Mouse (Mus musculus) midbrain, embryonic 10.5 days (tissue): ENCODE measurements at regions not wholly inside any gene's neighbourhood (a gene's known extent, or its start where the extent isn't known, plus 50 kb on each side); places are given as distances from the start of the nearest gene placed in this dataset.
A peak's percentile ranks its signal among the peaks of the same experiment; 100 is the strongest.

Experiments
- DNase-seq: peaks from one replicate; pipeline ENCODE4 v3.0.0-alpha.2; 2017; ENCODE audit warnings: low spot score
- H3K27ac ChIP-seq: fragments of 300-500 bp; sonication (generic); replicated peaks from 2 replicates; pipeline ENCODE4 v1.5.1; 2016; ENCODE audit warnings: mild to moderate bottlenecking
- H3K27me3 ChIP-seq: fragments of 300-500 bp; sonication (generic); 2 replicates; pipeline ENCODE4 v1.6.1; 2016; ENCODE audit warnings: low read depth, mild to moderate bottlenecking; ENCODE audit not compliant: poor library complexity, severe bottlenecking
- H3K36me3 ChIP-seq: fragments of 300-500 bp; sonication (generic); 2 replicates; pipeline ENCODE4 v1.6.1; 2016; ENCODE audit warnings: mild to moderate bottlenecking, moderate library complexity
- H3K4me1 ChIP-seq: fragments of 300-500 bp; sonication (generic); 2 replicates; pipeline ENCODE4 v1.6.1; 2016
- H3K4me3 ChIP-seq: fragments of 300-500 bp; sonication (generic); 2 replicates; pipeline ENCODE4 v1.5.1; 2016; ENCODE audit warnings: mild to moderate bottlenecking, moderate library complexity
- H3K9me3 ChIP-seq: fragments of 300-500 bp; sonication (generic); replicated peaks from 2 replicates; pipeline ENCODE4 v1.6.1; 2016; ENCODE audit warnings: mild to moderate bottlenecking
- WGBS: fragments of 180-500 bp; shearing (Covaris S2); methylation state at CpG from one replicate; pipeline ENCODE4 v1.1.7; 2016; 5-methylcytosine and 5-hydroxymethylcytosine counted together

DNA sequence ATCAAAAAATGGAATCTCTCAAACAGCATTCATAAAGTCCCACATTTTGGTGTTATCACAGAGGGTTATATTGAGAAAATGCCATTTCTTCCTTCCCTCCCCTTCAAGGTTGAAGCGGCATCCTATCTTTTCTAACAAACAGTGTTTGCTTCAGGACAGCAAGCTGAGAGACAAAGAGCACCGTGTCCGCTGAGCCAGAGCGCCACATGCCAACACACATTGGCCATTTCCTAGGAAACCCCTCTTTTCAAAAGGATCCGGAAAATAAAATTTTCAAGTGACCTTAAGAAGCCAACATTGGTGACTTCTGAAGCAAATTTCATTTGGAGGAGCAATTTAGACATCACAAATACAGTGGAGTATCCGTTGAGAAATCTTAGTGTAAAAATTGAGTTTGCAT lies 326.3 kb downstream of the Nova1 start:
- H3K27me3 ChIP-seq, result no peaks in the 10 kb centered on the region
- no peaks in the 10 kb centered on the region for H3K36me3 ChIP-seq
- no peak overlapping the region for H3K4me3 ChIP-seq
- WGBS, result 58% methylated on average over 6 of the region's 6 CpGs
- peaks cover 23% of the 10 kb centered on the region for H3K4me1 ChIP-seq
- DNase-seq, result peak; percentile 22
- peak overlapping the region; percentile 63; the same call in 1 of the 2 replicates for H3K27ac ChIP-seq
- no peaks in the 10 kb centered on the region for H3K9me3 ChIP-seq

DNA sequence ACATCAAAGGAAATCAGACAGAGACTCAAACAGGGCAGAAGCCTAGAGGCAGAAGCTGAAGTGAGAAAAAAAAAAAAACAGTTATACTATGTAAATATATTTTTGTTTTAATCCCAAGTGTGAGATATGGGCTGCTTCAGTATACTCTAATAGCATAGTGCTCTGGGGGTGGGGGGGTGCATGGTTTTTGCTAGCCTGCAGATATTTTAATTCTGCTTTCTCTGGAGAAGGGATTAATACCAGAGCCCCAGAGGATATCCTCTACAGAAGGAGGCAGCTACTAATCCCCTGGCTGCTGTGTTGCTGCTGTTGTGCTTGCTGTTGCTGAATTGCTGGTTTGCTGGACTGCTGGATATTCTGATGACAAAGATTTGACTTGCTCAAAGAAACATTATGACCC lies 367.8 kb downstream of the Nova1 start:
- Histone ChIP-seq H3K27ac (no peak overlapping the region), H3K36me3 (no peaks in the 10 kb centered on the region), H3K27me3 (no peaks in the 10 kb centered on the region), H3K4me3 (no peak overlapping the region), H3K9me3 (no peaks in the 10 kb centered on the region), H3K4me1 (0 out of 2 replicates have a peak, but pooled peaks cover 4% of the 10 kb centered on the region)
- DNase-seq, result no peak

GRCm38 (mm10) chr12:46444644-46445313 lies 373.9 kb downstream of the Nova1 start:
- no peak for DNase-seq
- H3K27ac ChIP-seq, result no peak overlapping the region
- H3K4me1 ChIP-seq, result no peaks in the 10 kb centered on the region
- no peaks in the 10 kb centered on the region for H3K9me3 ChIP-seq
- H3K36me3 ChIP-seq, result no peaks in the 10 kb centered on the region
- 85% methylated on average over 7 of the region's 7 CpGs for WGBS
- H3K4me3 ChIP-seq, result no peak overlapping the region
- no peaks in the 10 kb centered on the region for H3K27me3 ChIP-seq

GRCm38 (mm10) chr12:46419591-46419990 lies 399.1 kb downstream of the Nova1 start:
- no peak overlapping the region for H3K4me3 ChIP-seq
- no peak for DNase-seq
- WGBS, result 87% methylated on average over 4 of the region's 4 CpGs
- H3K27me3 ChIP-seq, result no peaks in the 10 kb centered on the region
- no peaks in the 10 kb centered on the region for H3K9me3 ChIP-seq
- no peak overlapping the region for H3K27ac ChIP-seq
- H3K4me1 ChIP-seq, result no peaks in the 10 kb centered on the region
- H3K36me3 ChIP-seq, result no peaks in the 10 kb centered on the region

GRCm38 (mm10) chr12:46418990-46419389 lies 399.7 kb downstream of the Nova1 start:
- H3K4me1 ChIP-seq, result no peaks in the 10 kb centered on the region
- H3K9me3 ChIP-seq, result no peaks in the 10 kb centered on the region
- H3K27ac ChIP-seq, result no peak overlapping the region
- no peak for DNase-seq
- WGBS, result 86% methylated on average over 4 of the region's 4 CpGs
- H3K4me3 ChIP-seq, result no peak overlapping the region
- no peaks in the 10 kb centered on the region for H3K36me3 ChIP-seq
- H3K27me3 ChIP-seq, result no peaks in the 10 kb centered on the region

DNA sequence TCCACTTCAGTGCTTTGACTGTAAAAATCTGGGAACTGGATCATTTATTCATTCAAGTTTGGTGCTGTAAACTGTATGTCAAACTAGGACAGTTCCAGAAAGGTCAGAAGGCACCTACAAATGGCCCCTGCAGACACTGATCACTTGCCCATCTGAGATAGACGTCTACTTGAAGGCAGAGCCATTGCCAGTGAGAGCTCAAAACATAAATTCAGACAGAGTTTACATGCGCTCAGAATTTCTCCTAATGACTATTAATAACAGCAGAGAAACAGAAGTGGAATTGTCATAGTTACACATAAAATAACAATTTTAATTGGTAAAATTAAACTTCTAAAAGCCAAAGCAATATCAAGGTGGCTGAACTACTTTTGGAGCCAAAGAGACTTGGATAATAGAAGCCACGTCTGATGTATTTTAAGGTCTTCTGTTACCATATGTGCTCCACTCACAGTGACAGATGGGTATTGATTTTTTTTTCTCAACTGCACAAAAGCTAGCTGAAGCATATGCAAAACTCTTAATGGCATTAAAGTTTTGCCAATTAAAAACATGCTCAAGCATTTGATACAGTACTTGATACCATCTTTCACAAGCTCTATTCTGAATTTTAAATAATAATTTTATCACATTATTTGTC lies 401.8 kb downstream of the Nova1 start:
- DNase-seq, result no peak
- H3K36me3 ChIP-seq, result no peaks in the 10 kb centered on the region
- peak overlapping the region; percentile 49; the same call in 1 of the 2 replicates for H3K27ac ChIP-seq
- no peaks in the 10 kb centered on the region for H3K9me3 ChIP-seq
- WGBS, result 85% methylated on average over 3 of the region's 3 CpGs
- no peaks in the 10 kb centered on the region for H3K4me1 ChIP-seq
- no peaks in the 10 kb centered on the region for H3K27me3 ChIP-seq
- no peak overlapping the region for H3K4me3 ChIP-seq

DNA sequence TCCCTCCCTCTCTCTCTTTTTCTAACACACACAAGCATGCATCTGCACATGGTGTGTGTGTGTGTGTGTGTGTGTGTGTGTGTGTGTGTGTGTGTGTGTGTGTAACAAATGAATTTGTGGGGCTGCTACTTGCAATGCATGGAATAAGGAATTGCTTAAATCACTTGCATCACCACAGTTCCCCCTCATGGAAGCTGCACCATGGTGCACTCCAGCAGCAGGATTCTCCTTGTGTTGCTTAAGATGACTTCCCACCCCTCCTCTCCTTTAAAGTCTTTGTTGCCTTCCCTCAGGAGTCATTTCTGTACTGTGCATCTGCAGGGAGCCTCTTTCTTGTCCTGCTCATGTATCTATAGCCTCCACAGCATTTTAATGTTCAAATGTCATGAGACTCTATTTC lies 402.5 kb downstream of the Nova1 start:
- H3K27ac ChIP-seq, result peak overlapping the region; percentile 49; the same call in 1 of the 2 replicates
- H3K9me3 ChIP-seq, result no peaks in the 10 kb centered on the region
- no peaks in the 10 kb centered on the region for H3K4me1 ChIP-seq
- H3K36me3 ChIP-seq, result no peaks in the 10 kb centered on the region
- no peak overlapping the region for H3K4me3 ChIP-seq
- H3K27me3 ChIP-seq, result no peaks in the 10 kb centered on the region
- DNase-seq, result no peak

- Histone ChIP-seq H3K9me3 (no peaks in the 10 kb centered on the region), H3K4me1 (no peaks in the 10 kb centered on the region), H3K27me3 (no peaks in the 10 kb centered on the region), H3K27ac (no peak overlapping the region), H3K36me3 (no peaks in the 10 kb centered on the region), H3K4me3 (no peak overlapping the region)
- DNase-seq, result no peak
Observed at GRCm38 (mm10) chr12:46405674-46406073, 413.1 kb downstream of the Nova1 start.

DNA sequence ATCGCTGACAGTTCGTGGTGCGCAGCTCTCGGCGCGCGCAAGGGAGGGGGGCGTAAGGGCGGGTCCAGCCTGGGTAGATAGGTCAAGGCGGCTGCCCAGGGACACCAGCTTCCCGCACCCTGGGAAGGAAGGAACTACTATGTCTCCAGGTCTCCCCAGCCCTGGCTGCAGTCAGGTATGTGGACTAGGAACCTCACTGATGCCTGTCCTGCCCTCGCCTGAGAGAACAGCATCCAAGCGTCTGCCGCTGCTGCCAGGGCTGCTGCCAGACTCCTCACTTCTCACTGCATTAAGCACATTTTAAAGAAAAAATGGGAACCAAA lies 419.1 kb downstream of the Nova1 start:
- DNase-seq, result peak; percentile 52
- 1% methylated on average over 14 of the region's 14 CpGs for WGBS
- Histone ChIP-seq H3K27me3 (peaks cover 8% of the 10 kb centered on the region; the same call in 1 of the 2 replicates), H3K9me3 (no peaks in the 10 kb centered on the region), H3K4me3 (peak overlapping the region; percentile 64), H3K4me1 (no peaks in the 10 kb centered on the region), H3K36me3 (no peaks in the 10 kb centered on the region), H3K27ac (peak overlapping the region; percentile 85)

DNA sequence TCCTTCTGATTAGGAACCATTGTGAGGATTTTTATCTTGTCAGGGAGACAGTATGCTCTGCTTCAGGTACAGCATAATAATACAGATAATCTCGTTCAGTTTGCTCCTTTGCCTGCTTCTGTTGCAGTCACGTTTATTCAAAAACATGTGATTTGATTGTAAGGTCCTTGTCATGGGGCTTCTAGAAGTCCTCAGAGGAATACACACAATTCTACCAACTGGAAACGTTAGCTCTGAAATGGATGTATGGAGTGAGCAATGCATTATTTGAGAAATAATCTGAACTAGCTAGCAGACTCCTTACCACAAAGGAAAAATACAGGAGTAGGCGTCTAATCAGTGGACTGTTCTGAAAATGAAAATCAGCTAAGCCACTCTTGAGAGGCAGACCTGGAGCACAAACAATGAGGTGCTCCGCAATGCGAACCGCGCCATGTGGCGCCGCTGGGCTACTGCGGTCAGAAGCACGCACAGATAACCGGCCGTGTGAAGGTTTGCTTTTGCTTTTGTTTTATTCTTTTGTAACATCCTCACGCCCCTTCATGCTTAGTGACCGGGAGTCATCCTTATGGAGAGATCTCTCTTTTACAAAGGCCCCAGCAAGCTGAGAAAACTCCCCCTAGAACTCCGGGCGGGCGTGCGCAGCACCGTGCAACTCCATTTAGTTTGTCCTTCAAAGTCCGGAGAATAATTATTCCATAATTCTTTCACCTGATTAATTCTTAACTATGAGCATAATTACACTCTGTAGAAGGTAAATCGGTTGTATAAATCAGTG lies 419.7 kb downstream of the Nova1 start:
- Histone ChIP-seq H3K27ac (peak overlapping the region; percentile 85), H3K27me3 (peaks cover 8% of the 10 kb centered on the region; the same call in 1 of the 2 replicates), H3K4me1 (no peaks in the 10 kb centered on the region), H3K9me3 (no peaks in the 10 kb centered on the region), H3K4me3 (peak overlapping the region; percentile 64), H3K36me3 (no peaks in the 10 kb centered on the region)
- peak; percentile 51 for DNase-seq
- WGBS, result 7% methylated on average over 23 of the region's 23 CpGs

DNA sequence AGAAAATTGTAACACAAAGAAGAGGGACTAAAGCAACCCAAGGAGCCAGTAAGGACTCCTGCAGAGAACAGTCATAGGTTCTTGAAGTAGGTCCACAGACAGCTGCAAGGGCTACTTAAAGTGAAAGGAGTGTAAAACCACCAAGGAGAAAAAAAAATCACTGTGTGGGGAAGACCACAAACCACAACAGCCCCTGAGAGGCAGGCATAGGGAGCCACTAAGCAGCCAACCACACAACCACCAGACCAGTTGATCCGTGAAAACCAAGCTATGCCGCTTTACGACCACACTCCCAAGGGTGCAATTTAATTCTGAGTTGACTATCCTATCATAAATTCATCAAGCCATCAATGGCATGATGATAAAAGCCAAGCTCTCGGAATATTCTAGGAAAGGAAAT lies 423.5 kb downstream of the Nova1 start:
- no peak overlapping the region for H3K4me3 ChIP-seq
- H3K9me3 ChIP-seq, result no peaks in the 10 kb centered on the region
- peaks cover 8% of the 10 kb centered on the region; the same call in 1 of the 2 replicates for H3K27me3 ChIP-seq
- no peak overlapping the region for H3K27ac ChIP-seq
- 82% methylated on average over 4 of the region's 4 CpGs for WGBS
- H3K36me3 ChIP-seq, result no peaks in the 10 kb centered on the region
- no peaks in the 10 kb centered on the region for H3K4me1 ChIP-seq
- DNase-seq, result no peak

DNA sequence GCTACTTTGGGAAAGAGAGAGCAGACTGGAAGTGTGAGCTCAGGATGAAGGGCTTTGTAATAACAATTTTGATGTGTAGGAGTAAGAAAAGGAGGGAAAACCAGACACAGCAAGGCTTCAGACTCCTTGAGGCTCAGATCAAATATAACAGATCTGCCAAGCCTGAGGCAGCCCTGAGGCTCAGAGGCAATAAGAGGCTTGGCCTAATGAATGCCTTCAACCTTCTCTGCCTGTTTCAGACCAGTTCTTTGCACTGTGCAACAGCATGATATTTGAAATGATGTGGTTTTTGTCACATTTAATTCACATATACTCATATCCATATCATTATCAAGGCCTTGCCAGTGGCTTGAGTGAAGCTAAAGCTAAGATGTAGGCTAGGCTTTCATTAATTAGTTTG lies 425.0 kb downstream of the Nova1 start:
- H3K4me1 ChIP-seq, result no peaks in the 10 kb centered on the region
- H3K27ac ChIP-seq, result no peak overlapping the region
- DNase-seq, result no peak
- no peaks in the 10 kb centered on the region for H3K36me3 ChIP-seq
- no peak overlapping the region for H3K4me3 ChIP-seq
- H3K9me3 ChIP-seq, result no peaks in the 10 kb centered on the region
- peaks cover 7% of the 10 kb centered on the region; the same call in 1 of the 2 replicates for H3K27me3 ChIP-seq

DNA sequence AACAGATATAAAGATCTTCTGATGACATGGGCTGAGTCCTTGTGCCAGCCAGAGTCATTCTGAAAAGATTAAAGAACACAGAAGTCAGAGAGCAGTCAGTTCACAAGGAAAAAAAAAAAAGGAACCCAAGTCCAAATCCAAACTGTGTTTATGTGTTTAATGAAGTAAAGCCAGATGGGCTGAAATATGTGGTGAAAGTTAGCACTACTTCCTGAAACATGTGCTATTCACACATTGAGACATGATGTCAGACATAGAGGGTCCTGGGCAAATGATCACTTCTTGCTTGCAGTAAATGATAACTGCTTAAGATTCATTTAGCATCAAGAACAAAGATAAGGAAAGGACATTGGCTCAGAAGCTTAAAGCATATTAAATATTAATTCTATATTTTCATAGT lies 439.8 kb downstream of the Nova1 start:
- Histone ChIP-seq H3K27me3 (no peaks in the 10 kb centered on the region), H3K4me1 (no peaks in the 10 kb centered on the region), H3K4me3 (no peak overlapping the region), H3K36me3 (no peaks in the 10 kb centered on the region), H3K27ac (no peak overlapping the region), H3K9me3 (no peaks in the 10 kb centered on the region)
- no peak for DNase-seq
